Mouse (Mus musculus) E14TG2a.4 (cell line): ENCODE results near the gene Ablim2.

Experiments used
- CTCF ChIP-seq: conservative IDR thresholded peaks from 2 replicates; pipeline ENCODE4 v1.5.1; 2014; ENCODE audit warnings: low read length
- NANOG ChIP-seq: IDR thresholded peaks from 2 replicates; pipeline ENCODE4 v1.6.1; 2014; ENCODE audit warnings: borderline replicate concordance, low read length, mixed read lengths

DNA sequence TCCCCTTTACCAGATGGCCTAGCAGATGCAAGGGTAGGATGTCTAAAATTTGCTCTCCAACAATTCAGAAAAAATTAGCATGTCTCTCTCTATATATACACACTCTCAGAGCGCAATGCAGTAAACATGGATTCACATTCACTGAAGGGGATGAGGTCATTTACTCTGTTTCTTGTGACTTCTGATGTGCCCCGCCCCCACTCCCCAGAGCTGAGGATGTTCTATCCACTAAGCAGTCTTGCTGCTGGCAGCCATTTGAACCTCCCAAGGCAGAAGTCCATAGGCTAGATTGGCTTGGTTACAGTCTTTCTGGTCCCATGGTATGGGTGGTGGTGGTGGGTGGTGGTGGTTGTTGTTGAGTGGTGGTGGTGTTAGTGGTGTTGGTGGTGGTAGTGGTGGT lies 35.7 kb upstream of the Ablim2 start:
- TF ChIP-seq CTCF: no peak
- no peak for TF ChIP-seq NANOG
